Mouse (Mus musculus) gastrocnemius, postnatal 36 days (tissue): ENCODE results near the gene Xylb. TPM values are rescaled to one million over a fixed set of nuclear protein-coding genes. Genes with fewer than 3 reads are reported as not detected.

ENCODE experiments used
- DNase-seq, 2 experiments: peaks; one replicate each; pipeline ENCODE4 v3.0.0; 2022
- intact Hi-C: fragments of 180-260 bp; cut with DNase I; formaldehyde crosslinking; loops from one replicate; pipeline ENCODE4 v1.15.1; 2025
- long read RNA-seq, 2 experiments: library from polyadenylated mRNA; stranded (forward); transcript quantifications; one replicate each; pipeline ENCODE4 v2.0.0; 2021
- total RNA-seq, 2 experiments: library from RNA; stranded (reverse); gene quantifications; 2 replicates each; pipeline ENCODE4 v1.2.3; 2021

Gene Xylb
- total RNA-seq, result under 1 TPM in 1 of 2 experiments, not detected in 1; 0.37 TPM
- long read RNA-seq, experiment 1, result 0 reads
- long read RNA-seq, experiment 2, partial matches to known transcripts, result 0 of 1 reads
- long read RNA-seq, experiment 2, other reads (novel, unspliced or antisense), result 1 of 1 reads

- intact Hi-C loops, result loop anchor here (2.0 kb wide), 2 partner anchors 43 to 73 kb away; no protein-coding TSS in a partner anchor
- peak; percentile 84 to 88 for DNase-seq
Measured at GRCm38 (mm10) chr9:119357331-119358057, at the start of gene Xylb. Xylb (plus strand) TSS chr9:119357381.

GRCm38 (mm10) chr9:119309067-119309466, 48.1 kb upstream of the Xylb start:
- intact Hi-C loops, result no loop called here
- DNase-seq, result no peak

- intact Hi-C loops, result no loop called here
- DNase-seq, result no peak
Measured at GRCm38 (mm10) chr9:119313096-119313495, 44.1 kb upstream of the Xylb start.

GRCm38 (mm10) chr9:119318891-119319290, 38.3 kb upstream of the Xylb start:
- intact Hi-C loops, result no loop called here
- DNase-seq, result no peak

GRCm38 (mm10) chr9:119320446-119320845, 36.7 kb upstream of the Xylb start:
- intact Hi-C loops, result no loop called here
- DNase-seq, result no peak

GRCm38 (mm10) chr9:119320946-119321345, 36.2 kb upstream of the Xylb start:
- no peak for DNase-seq
- intact Hi-C loops, result no loop called here

GRCm38 (mm10) chr9:119321392-119322229, 35.6 kb upstream of the Xylb start:
- DNase-seq, result no peak
- intact Hi-C loops, result no loop called here

- peak; percentile 98 to 99 for DNase-seq
- intact Hi-C loops, result no loop called here
Measured at GRCm38 (mm10) chr9:119322289-119323259, 34.6 kb upstream of the Xylb start, which contains the start of gene Oxsr1. Oxsr1 (minus strand) TSS chr9:119322427.

GRCm38 (mm10) chr9:119323260-119323645, 33.9 kb upstream of the Xylb start:
- intact Hi-C loops, result no loop called here
- DNase-seq, result no peak

- no peak for DNase-seq
- intact Hi-C loops, result no loop called here
Measured at GRCm38 (mm10) chr9:119324130-119324529, 33.1 kb upstream of the Xylb start.

- DNase-seq, result no peak
- intact Hi-C loops, result no loop called here
Measured at GRCm38 (mm10) chr9:119328488-119328887, 28.7 kb upstream of the Xylb start.

- no peak for DNase-seq
- intact Hi-C loops, result no loop called here
Measured at GRCm38 (mm10) chr9:119330186-119330963, 26.8 kb upstream of the Xylb start.

- intact Hi-C loops, result no loop called here
- DNase-seq, result peak; percentile 46 to 52
Measured at GRCm38 (mm10) chr9:119334324-119334723, 22.9 kb upstream of the Xylb start.

- no peak for DNase-seq
- intact Hi-C loops, result no loop called here
Measured at GRCm38 (mm10) chr9:119334834-119335233, 22.3 kb upstream of the Xylb start.

GRCm38 (mm10) chr9:119335571-119335970, 21.6 kb upstream of the Xylb start:
- no peak for DNase-seq
- intact Hi-C loops, result no loop called here

- DNase-seq, result no peak
- intact Hi-C loops, result no loop called here
Measured at GRCm38 (mm10) chr9:119337842-119338241, 19.3 kb upstream of the Xylb start.

- no peak for DNase-seq
- intact Hi-C loops, result no loop called here
Measured at GRCm38 (mm10) chr9:119338350-119338749, 18.8 kb upstream of the Xylb start.

GRCm38 (mm10) chr9:119339106-119339505, 18.1 kb upstream of the Xylb start:
- intact Hi-C loops, result no loop called here
- no peak for DNase-seq

- peak; percentile 53 to 79 for DNase-seq
- intact Hi-C loops, result no loop called here
Measured at GRCm38 (mm10) chr9:119339558-119340211, 17.5 kb upstream of the Xylb start, which contains the start of gene Acaa1a. Acaa1a (plus strand) TSS chr9:119339676.
